Mouse (Mus musculus): ENCODE measurements around the gene Opa3.

DNA sequence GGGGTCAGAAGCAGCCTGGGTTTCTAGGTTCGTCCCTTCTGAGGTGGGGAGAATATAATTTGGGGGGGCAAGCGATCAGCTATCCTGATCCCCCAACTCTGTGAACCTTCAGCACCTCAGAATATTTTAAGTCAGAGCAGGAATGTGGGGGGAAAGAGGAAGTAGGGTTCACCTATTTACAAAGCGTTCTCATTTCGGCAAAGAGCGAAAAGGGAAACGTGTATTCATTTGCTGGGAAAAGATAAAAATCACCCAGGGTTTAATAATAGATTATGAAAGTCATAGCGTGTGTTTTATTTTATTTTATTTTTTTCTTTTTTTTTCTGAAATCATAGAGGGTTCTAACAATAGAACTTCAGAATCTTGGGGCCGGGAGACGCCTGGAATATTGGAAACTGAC, 13.2 kb upstream of the Opa3 start:
- TF ChIP-seq CTCF (IDR thresholded peaks at IDR 0.05; ENCODE audit: low read depth), result no peak
- TF ChIP-seq EP300 (optimal IDR thresholded peaks at IDR 0.05), result no peak
